Mouse (Mus musculus): ENCODE data around the gene Lgi2. TPM values are rescaled to one million over a fixed set of nuclear protein-coding genes. Genes with fewer than 3 reads are reported as not detected.

Gene Lgi2
- polyA plus RNA-seq, 1 experiment from 2014 or later, result 0.26 TPM

DNA sequence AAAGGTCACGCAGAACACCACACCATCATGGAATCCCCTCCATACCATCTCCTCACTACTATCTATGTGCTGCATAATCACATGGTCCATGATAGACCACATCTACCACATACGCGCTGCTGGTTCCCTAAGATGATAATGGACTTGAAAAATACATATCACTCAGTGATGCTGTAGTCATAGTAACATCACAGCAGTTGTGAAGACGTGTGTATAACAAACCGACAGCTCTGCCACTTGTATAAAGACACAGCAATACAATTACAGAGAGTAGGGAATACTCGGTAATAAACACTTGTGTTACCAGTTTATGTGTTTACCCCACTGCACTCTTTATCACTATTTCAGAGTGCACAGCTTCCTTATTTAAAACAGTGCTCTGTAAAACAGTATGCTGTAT is 74.8 kb downstream of the Lgi2 start:
- no peak for ATAC-seq
- no peaks in the 10 kb centered on the region for H3K9me3 ChIP-seq (ENCODE audit: low read length)
- whole genome bisulfite sequencing (ENCODE audit: insufficient replicate concordance), result 78% methylated on average over 6 of the region's 6 CpGs

GRCm38 (mm10) chr5:52487559-52488430 is 78.5 kb downstream of the Lgi2 start:
- Histone ChIP-seq H3K27me3 (ENCODE audit: insufficient read depth, low read length) (no peaks in the 10 kb centered on the region), H3K4me2 (ENCODE audit: low read depth, low read length) (no peak overlapping the region), H3K4me1 (ENCODE audit: insufficient read depth) (no peaks in the 10 kb centered on the region), H3K9ac (replicated peaks) (no peak overlapping the region), H3K36me3 (replicated peaks; ENCODE audit: insufficient read depth, low read length) (no peaks in the 10 kb centered on the region), H3K4me3 (ENCODE audit: low read depth, low read length) (no peak overlapping the region), H3K9me3 (ENCODE audit: low read length) (no peaks in the 10 kb centered on the region), H3K27ac (ENCODE audit: low read depth) (no peak overlapping the region)
- TF ChIP-seq CTCF (IDR thresholded peaks at IDR 0.05; ENCODE audit: low read depth) (no peak), EP300 (IDR thresholded peaks at IDR 0.05; ENCODE audit: low read depth) (no peak)
- 51% methylated on average over 13 of the region's 13 CpGs for WGBS (ENCODE audit: insufficient replicate concordance)
- no peak for DNase-seq
- no peak for ATAC-seq

More for the DNA sequence above, 74.8 kb downstream of the Lgi2 start:
- H3K4me1 ChIP-seq (ENCODE audit: insufficient read depth), result no peaks in the 10 kb centered on the region
- no peak for DNase-seq
- H3K4me3 ChIP-seq (ENCODE audit: low read depth, low read length), result no peak overlapping the region
- no peaks in the 10 kb centered on the region for H3K27me3 ChIP-seq (ENCODE audit: insufficient read depth, low read length)
- no peak overlapping the region for H3K4me2 ChIP-seq (ENCODE audit: low read depth, low read length)
- no peak overlapping the region for H3K27ac ChIP-seq (ENCODE audit: low read depth)
- TF ChIP-seq EP300 (IDR thresholded peaks at IDR 0.05; ENCODE audit: low read depth) (no peak), CTCF (IDR thresholded peaks at IDR 0.05; ENCODE audit: low read depth) (no peak)
- no peak overlapping the region for H3K9ac ChIP-seq (replicated peaks)
- no peaks in the 10 kb centered on the region for H3K36me3 ChIP-seq (replicated peaks; ENCODE audit: insufficient read depth, low read length)

Other genes starting within 250 kb of the Lgi2 start
- gene Sod3, start 202.7 kb downstream of the Lgi2 start, polyA plus RNA-seq (2015; fragmentation: Nextera tagmentation; extraction: Ambion mirVana), result 19.5 and 23.0 TPM in 2 replicates
- 0.89 and 0.98 TPM in 2 replicates for gene Ccdc149, start 94.9 kb downstream of the Lgi2 start, polyA plus RNA-seq (2015; fragmentation: Nextera tagmentation; extraction: Ambion mirVana)
- gene Sepsecs, start 103.2 kb upstream of the Lgi2 start, polyA plus RNA-seq (2015; fragmentation: Nextera tagmentation; extraction: Ambion mirVana), result 10.8 and 12.0 TPM in 2 replicates
- gene Pi4k2b, start 175.1 kb upstream of the Lgi2 start, polyA plus RNA-seq (2015; fragmentation: Nextera tagmentation; extraction: Ambion mirVana), result 16.8 and 18.4 TPM in 2 replicates
- gene Zcchc4, start 208.9 kb upstream of the Lgi2 start, polyA plus RNA-seq (2015; fragmentation: Nextera tagmentation; extraction: Ambion mirVana), result 2.6 and 3.6 TPM in 2 replicates